ENCODE assay signal across 37 mouse cellular contexts in the genomic region with DNA sequence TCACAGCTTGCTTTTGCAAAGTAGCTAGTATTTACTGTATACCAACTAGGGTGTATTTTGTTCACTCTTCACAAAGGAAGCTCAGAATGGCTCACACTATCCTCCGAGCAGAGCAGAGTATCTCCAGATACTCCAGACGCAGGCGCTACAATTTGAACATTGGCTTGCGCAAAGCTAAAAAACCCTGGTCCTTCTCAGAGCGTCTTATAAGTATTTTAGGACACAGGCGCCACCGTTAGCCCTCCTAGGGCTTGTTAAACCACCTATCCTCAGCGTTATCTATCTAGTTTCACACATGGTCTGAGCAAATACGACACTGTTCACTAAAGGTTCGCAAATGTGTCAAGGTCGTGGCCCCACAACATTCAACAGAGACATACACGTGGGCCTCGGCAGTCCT. TPM values are rescaled to one million over a fixed set of nuclear protein-coding genes. Genes with fewer than 3 reads are reported as not detected.
DNase-seq lines count a peak whose midpoint lies in the region; TF ChIP-seq lines count a peak whose summit lies in the region.
"Had no signal": no experiment of that assay in that cellular context is flagged by ENCODE, and none has a peak within 500 bp of the region (broad histone marks: within the 10 kb centered on the region; RNA-seq: fewer than 3 reads in every experiment).

No protein-coding gene starts in this region.

- DNase-seq in heart, adult 11 months: peak; percentile 55
- DNase-seq in heart, adult 18-20 months: no peak
- DNase-seq in testis, postnatal 10 days (ENCODE audit: low spot score): no peak
- peak; percentile 16 for DNase-seq in brain, adult 2 months (ENCODE audit: low read depth, low spot score)
- no peak for DNase-seq in layer of hippocampus, adult 9-10 months (ENCODE audit: low spot score)
- DNase-seq in heart, adult 9 months (ENCODE audit: low spot score in 2 of 2): no peak
- DNase-seq: adrenal gland, postnatal 14 days; cerebellum, adult 18-20 months; cerebellum, postnatal 10 days; gastrocnemius, postnatal 14 days; heart, adult 2 months; heart, postnatal 10 days; kidney, adult 9 months; kidney, postnatal 10 days; lung, adult 18-20 months; lung, postnatal 4 days; right cerebral cortex, postnatal 14 days; thymus, postnatal 25 days had no signal

- no peak overlapping the region for H3K27ac ChIP-seq in testis, adult 2 months (ENCODE audit: control insufficient read depth, insufficient read depth, low read depth, low read length)
- H3K27ac ChIP-seq: forebrain, embryonic 13.5 days; heart, adult 2 months; heart, embryonic 13.5 days; hindbrain, embryonic 14.5 days; limb, embryonic 12.5 days; liver, embryonic 12.5 days; midbrain, embryonic 15.5 days; neural tube, embryonic 13.5 days had no signal

- H3K27me3 ChIP-seq in testis, adult 2 months (ENCODE audit: control insufficient read depth, insufficient read depth, low read length): no peaks in the 10 kb centered on the region
- H3K27me3 ChIP-seq: forebrain, embryonic 13.5 days; heart, embryonic 13.5 days; limb, embryonic 12.5 days; liver, embryonic 12.5 days; midbrain, embryonic 15.5 days; neural tube, embryonic 13.5 days had no signal

- H3K4me3 ChIP-seq in testis, adult 2 months (ENCODE audit: control insufficient read depth, low read depth, low read length): 0 out of 2 replicates have a peak overlapping the region, but pooled peaks have one; percentile 6
- H3K4me3 ChIP-seq: forebrain, embryonic 13.5 days; heart, adult 2 months; heart, embryonic 13.5 days; limb, embryonic 12.5 days; liver, embryonic 12.5 days; midbrain, embryonic 15.5 days; neural tube, embryonic 13.5 days had no signal

- no peaks in the 10 kb centered on the region for H3K36me3 ChIP-seq in testis, adult 2 months (ENCODE audit: control insufficient read depth, insufficient read depth, low read length)
- H3K36me3 ChIP-seq: liver, embryonic 12.5 days; midbrain, embryonic 15.5 days; neural tube, embryonic 13.5 days had no signal

- peaks cover 10% of the 10 kb centered on the region for H3K4me1 ChIP-seq in testis, adult 2 months (ENCODE audit: control insufficient read depth, insufficient read depth, low read length)

- no peak for TF ChIP-seq POLR2A in testis, adult 2 months (IDR thresholded peaks at IDR 0.05; ENCODE audit: control insufficient read depth, low read depth, low read length)

- no peak for TF ChIP-seq CTCF in testis, adult 2 months (IDR thresholded peaks at IDR 0.05; ENCODE audit: control insufficient read depth, insufficient read depth, insufficient replicate concordance, low read depth, low read length)

RNA-seq across cellular contexts. Expression of gene Ccnb1ip1, which starts 2.8 kb away (rescaled TPM):
- total RNA-seq in heart, adult 18-20 months (2021): not detected
- 7.0 and 7.5 TPM in 2 replicates for polyA plus RNA-seq in testis, adult 2 months (2012; rRNA removed)
- total RNA-seq: adrenal gland, postnatal 14 days; heart, adult 2 months; heart, postnatal 10 days; hematopoietic stem cell, adult 5-6 weeks; layer of hippocampus, postnatal 10 days; left cerebral cortex, adult 18-20 months; left cerebral cortex, postnatal 14 days had no signal
- polyA plus RNA-seq: CD4-positive, CD25-positive, alpha-beta regulatory T cell, adult 4 months; cortical plate, adult 2 months; embryonic facial prominence, embryonic 14.5 days; forebrain, embryonic 13.5 days; heart, adult 2 months; heart, embryonic 13.5 days; hindbrain, embryonic 14.5 days; intestine, postnatal 0 days; limb, embryonic 12.5 days; liver, embryonic 12.5 days; lung, postnatal 0 days; midbrain, embryonic 15.5 days; neural tube, embryonic 13.5 days; small intestine, adult 2 months; stomach, embryonic 14.5 days had no signal

RNA-seq across cellular contexts. Expression of gene Parp2, which starts 3.0 kb away (rescaled TPM):
- total RNA-seq in heart, adult 18-20 months (2021): 10 to 100 TPM; 14.9 to 16.4 TPM
- 10.6 and 13.9 TPM in 2 replicates for polyA plus RNA-seq in testis, adult 2 months (2012; rRNA removed)

RNA-seq across cellular contexts. Expression of gene Ttc5, which starts 19.4 kb away (rescaled TPM):
- total RNA-seq in heart, adult 18-20 months (2021): 10 to 100 TPM; 11.1 to 13.5 TPM
- polyA plus RNA-seq in testis, adult 2 months (2012; rRNA removed): 13.0 and 13.5 TPM in 2 replicates

RNA-seq across cellular contexts. Expression of gene Olfr749, which starts 59.8 kb away (rescaled TPM):
- not detected for total RNA-seq in heart, adult 18-20 months (2021)
- polyA plus RNA-seq in testis, adult 2 months (2012; rRNA removed): not detected in 2 replicates
- total RNA-seq: adrenal gland, postnatal 14 days; gastrocnemius, postnatal 14 days; heart, adult 2 months; heart, postnatal 10 days; hematopoietic stem cell, adult 5-6 weeks; layer of hippocampus, postnatal 10 days; left cerebral cortex, adult 18-20 months; left cerebral cortex, postnatal 14 days had no signal
- polyA plus RNA-seq: CD4-positive, CD25-positive, alpha-beta regulatory T cell, adult 4 months; cortical plate, adult 2 months; embryonic facial prominence, embryonic 14.5 days; forebrain, embryonic 13.5 days; heart, adult 2 months; heart, embryonic 13.5 days; hindbrain, embryonic 14.5 days; intestine, postnatal 0 days; limb, embryonic 12.5 days; liver, embryonic 12.5 days; lung, postnatal 0 days; midbrain, embryonic 15.5 days; neural tube, embryonic 13.5 days; small intestine, adult 2 months; stomach, embryonic 14.5 days had no signal

Comparison
In these comparisons a context has a peak if more than half of its experiments do, and no peak if none do; other contexts are left out.
1. DNase-seq: peak in heart, adult 11 months (single experiment) and brain, adult 2 months (single experiment); none in heart, adult 18-20 months (0 of 2), testis, postnatal 10 days (single experiment), layer of hippocampus, adult 9-10 months (single experiment) and heart, adult 9 months (0 of 2).